Mouse (Mus musculus): ENCODE measurements at regions not wholly inside any gene's neighbourhood (a gene's known extent, or its start where the extent isn't known, plus 50 kb on each side); places are given as distances from the start of the nearest gene placed in this dataset.

DNA sequence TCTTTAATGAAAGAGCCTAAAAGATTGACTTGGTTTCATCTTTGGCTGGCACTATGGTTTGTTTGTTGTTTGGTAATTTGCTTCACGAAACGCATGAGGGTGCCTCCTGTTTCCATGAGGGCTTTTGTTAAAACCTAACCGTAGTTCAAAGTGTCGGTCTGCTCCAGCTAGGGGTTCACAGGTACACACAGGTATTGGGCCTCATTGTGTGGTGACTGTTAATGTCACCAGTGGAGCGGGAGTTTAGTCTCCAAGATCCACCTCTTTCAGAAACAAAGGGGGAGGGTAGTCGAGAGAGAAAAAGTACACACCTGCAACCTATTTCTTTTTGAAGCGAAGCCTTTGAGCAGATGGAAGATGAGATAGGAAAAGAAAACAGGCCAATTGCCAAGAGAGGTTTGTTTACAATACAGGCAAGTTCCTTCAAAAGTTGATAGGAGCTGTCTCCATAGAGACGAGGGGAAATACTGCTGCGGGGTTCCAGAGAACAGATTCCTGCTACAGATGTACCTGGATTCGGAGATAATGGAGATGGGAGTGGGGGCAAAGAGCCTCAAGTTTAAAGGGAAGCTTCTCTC is 273.9 kb downstream of the Ndfip2 start:
- no peak for ATAC-seq (replicated peaks; ENCODE audit: insufficient number of reproducible peaks, low FRiP score, low TSS enrichment, poor library complexity, severe bottlenecking)

DNA sequence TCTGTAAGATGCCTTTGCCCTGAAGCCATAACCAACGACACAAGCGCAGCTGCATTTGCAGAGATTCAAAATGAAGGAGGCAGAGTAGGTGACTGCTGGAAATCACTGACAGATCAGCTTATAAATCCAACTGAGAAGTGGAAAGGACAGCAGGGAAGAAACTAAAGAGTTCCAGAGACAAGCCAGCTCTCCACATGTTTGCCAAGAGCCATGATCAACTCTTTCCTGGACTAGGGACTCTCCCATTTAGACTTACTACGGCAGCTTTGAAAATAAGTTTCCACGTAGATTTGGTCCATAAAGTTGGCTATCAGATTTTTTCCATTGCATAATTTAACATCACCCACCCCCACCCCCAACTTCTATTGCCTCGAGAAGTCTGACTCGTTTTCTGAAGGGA is 269.7 kb downstream of the Ndfip2 start:
- ATAC-seq (replicated peaks; ENCODE audit: insufficient number of reproducible peaks, low FRiP score, low TSS enrichment, poor library complexity, severe bottlenecking), result no peak

DNA sequence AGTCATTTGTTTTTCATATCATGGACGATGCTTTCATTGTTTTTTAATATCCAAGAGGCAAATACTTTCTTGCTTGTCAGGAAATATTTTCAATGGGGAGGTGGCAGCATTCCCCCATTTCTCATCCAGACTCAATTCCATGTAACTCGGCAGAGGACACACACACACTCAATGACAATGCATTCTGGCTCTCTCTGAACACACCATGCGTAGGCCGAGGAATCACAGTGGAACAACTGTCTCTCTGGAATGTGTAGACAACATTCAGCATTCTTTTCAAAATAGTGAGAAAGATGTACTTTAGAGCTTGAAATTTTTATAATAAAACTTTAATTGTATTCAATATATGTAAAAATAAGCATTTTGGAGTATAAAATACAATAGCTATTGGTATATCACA is 265.5 kb downstream of the Ndfip2 start:
- ATAC-seq (replicated peaks; ENCODE audit: insufficient number of reproducible peaks, low FRiP score, low TSS enrichment, poor library complexity, severe bottlenecking), result no peak

DNA sequence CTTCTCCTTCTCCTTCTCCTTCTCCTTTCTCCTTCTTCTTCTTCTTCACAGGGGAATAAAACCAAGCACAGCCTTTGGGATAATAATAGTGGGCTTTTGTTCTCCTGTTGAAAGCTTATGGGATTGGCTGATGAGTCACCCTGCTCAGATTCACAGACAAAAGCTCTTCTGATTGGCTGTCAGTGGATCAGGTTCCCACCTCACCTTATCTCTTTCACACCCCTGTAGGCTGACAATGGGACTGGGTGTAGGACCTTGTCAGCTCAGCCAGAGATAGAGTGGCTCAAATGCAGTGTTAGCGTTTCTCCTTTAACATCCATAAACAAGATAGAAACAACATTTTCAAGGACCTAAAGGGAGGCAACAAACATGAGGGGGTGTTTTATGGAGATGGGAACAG is 263.9 kb downstream of the Ndfip2 start:
- no peak for ATAC-seq (replicated peaks; ENCODE audit: insufficient number of reproducible peaks, low FRiP score, low TSS enrichment, poor library complexity, severe bottlenecking)

DNA sequence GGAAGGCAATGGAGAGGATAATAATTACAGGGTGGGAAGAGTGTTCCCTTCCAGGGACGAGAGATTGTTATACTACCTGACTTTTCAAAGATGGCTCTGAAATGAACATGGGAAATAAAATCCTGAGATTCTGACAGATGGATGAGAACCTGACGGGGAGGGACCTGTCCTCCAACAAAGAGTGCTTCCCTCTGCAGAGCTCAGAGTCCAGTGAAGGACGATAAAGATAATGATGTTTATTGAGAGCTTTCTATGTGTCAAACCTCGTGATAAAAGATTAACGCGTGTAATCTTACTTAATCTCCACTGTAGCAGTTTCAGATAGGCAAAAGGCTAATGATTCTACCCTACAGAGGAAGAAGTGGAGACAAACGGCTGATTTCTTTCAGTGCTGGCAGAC is 260.3 kb downstream of the Ndfip2 start:
- ATAC-seq (replicated peaks; ENCODE audit: insufficient number of reproducible peaks, low FRiP score, low TSS enrichment, poor library complexity, severe bottlenecking), result no peak

DNA sequence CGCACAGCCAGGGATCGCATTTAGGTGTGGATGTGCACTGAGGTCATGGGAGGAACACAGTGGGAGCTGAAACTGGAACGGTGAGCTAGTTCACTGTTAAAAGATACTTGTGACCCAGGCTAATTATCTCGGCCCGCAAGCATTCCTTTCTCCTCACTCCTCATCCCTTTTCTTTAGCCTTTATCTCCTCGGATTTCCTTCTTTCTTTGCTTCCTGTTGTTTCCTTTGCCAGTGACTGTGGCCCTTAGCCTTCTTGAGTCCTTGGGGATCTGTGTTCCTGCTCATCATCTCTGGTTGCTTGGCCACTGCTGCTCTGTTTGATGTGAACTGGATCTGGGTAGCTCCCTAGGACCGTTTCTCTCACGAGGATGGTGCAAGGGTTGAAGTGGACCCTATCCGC is 256.0 kb downstream of the Ndfip2 start:
- ATAC-seq (replicated peaks; ENCODE audit: insufficient number of reproducible peaks, low FRiP score, low TSS enrichment, poor library complexity, severe bottlenecking), result no peak

GRCm38 (mm10) chr14:105512914-105513677 is 254.7 kb downstream of the Ndfip2 start:
- ATAC-seq (replicated peaks; ENCODE audit: insufficient number of reproducible peaks, low FRiP score, low TSS enrichment, poor library complexity, severe bottlenecking), result no peak

DNA sequence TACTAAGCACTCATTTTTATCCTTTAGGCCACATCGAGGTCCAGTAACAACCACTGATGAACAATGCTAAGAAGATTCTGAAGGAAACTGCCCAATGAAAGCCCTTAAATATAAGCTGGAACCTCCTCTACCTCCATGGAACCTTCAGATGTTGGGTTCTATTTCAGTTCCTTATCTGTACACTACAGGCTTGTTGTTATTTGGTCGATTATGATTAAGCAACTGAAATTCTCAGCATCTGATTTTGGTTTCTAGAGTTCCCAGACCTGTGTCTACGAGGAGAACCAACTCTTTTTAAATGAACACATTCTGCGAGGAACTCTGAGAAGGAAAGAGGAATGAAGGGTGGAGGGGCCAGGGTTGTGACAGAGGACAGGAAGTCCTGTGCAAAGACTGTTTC is 253.5 kb downstream of the Ndfip2 start:
- no peak for ATAC-seq (replicated peaks; ENCODE audit: insufficient number of reproducible peaks, low FRiP score, low TSS enrichment, poor library complexity, severe bottlenecking)

DNA sequence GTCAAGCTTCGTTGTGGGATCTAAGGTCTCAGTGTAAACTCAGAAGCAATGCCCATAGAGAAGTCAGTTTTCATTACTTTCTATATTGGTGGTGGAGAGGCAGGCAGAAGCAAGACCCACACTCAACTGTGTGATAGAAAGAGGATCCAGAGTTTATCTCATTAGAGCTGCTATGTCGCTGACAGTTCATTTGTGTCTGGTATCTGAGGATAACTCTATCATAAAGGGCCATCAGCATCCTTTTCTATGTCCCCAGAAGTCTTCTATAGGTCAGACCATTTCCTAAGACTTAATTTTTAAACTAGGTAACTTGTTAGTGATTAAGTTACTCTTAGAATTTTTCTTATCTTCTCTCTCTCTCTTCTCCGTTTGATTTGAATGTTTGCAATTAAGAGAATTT is 252.8 kb downstream of the Ndfip2 start:
- no peak for ATAC-seq (replicated peaks; ENCODE audit: insufficient number of reproducible peaks, low FRiP score, low TSS enrichment, poor library complexity, severe bottlenecking)

DNA sequence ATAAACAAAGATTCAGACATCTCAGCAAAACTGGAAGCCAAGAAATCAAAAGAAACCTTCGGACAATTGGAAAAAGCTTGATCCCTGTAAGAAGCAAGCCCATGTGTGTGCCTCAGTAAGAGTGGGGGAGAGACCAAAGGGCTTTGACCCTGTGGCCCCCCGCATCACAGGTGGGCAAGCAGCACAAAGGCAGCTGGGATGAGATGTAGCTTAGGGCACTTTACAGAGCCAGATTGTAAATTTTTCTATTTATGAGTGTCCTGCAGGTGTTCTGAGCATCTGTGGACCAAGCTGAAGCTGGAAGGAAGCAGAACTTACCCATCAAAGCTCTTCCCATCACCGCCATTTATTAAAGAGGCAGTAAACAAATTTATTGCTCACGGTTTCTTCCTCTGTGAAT is 246.9 kb downstream of the Ndfip2 start:
- ATAC-seq (replicated peaks; ENCODE audit: insufficient number of reproducible peaks, low FRiP score, low TSS enrichment, poor library complexity, severe bottlenecking), result no peak

GRCm38 (mm10) chr14:105504376-105504775 is 246.0 kb downstream of the Ndfip2 start:
- ATAC-seq (replicated peaks; ENCODE audit: insufficient number of reproducible peaks, low FRiP score, low TSS enrichment, poor library complexity, severe bottlenecking), result no peak

DNA sequence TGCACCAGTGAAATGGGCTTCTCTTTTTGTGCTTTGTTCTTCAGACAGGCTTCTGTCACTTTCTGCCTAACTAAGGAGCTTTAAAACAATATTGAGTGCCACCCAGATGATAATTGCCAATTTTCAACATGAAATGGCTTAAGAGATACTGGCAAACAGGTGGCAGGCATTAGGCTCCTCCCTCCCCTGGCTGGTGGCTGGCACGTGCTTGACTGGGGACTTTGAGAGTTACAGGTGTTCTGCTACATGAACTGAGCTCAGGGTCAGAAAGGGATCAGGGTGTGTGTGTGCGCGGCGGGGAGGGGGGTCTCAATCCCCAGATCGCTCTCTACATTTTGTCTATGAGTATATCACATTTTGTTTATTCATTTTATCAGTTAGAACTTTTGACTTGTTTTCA is 245.4 kb downstream of the Ndfip2 start:
- no peak for ATAC-seq (replicated peaks; ENCODE audit: insufficient number of reproducible peaks, low FRiP score, low TSS enrichment, poor library complexity, severe bottlenecking)

DNA sequence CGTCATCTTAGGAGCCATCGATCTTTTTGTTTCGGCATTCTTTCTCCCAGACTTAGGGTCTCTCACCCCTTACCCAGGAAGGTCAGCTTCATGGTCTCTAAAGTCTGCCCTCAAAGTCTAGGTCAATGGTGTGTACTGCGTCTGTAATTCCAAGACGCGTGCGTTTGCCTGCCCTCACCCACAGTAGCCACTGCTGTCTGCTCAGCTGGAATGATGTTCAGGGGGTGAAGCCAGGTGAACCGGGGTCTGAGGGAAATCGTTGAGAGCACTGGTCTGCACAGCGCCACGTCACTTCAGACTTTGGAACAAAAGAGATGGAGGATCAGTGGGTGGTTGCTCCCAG is 244.2 kb downstream of the Ndfip2 start:
- ATAC-seq (replicated peaks; ENCODE audit: insufficient number of reproducible peaks, low FRiP score, low TSS enrichment, poor library complexity, severe bottlenecking), result no peak

DNA sequence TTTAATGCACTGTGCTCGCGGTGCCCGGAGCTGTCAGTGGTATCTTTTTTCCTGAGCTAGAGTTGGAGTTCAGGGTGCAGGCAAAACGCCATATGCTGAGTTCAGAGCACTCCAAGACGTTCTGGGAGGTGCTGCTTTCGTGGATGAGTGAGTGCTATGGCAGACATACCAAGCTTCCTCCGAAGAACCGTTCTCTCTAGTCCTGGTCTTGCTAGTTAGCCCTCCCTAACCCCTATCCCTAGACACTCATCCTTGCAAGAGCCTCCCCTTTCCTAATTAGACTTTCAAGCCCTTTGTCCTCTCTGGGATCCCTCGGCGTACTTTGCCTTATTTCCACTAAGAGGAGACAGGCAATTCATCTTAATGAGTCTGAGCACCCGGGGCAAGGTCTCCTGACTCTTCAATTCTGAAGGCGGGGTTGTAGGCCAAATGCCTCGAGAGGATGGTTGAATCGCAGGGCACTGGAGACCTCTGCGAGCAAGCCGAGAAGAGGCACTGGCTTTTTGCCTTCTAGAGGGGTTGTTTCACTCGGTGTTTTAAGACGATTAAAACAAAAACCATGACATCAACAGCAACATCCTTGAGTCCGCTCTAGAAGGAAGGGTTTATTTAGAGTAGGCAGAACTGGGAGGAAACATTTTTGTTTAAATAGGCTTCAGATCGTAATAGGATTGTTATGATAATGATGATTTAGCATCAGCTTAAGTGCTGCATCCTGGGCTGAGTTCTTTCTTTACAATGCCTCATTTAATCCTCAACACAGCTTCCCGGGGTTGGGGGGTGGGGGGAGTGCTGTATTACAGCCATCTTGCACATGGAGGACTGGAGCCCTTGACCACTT is 243.6 kb downstream of the Ndfip2 start:
- no peak for ATAC-seq (replicated peaks; ENCODE audit: insufficient number of reproducible peaks, low FRiP score, low TSS enrichment, poor library complexity, severe bottlenecking)

DNA sequence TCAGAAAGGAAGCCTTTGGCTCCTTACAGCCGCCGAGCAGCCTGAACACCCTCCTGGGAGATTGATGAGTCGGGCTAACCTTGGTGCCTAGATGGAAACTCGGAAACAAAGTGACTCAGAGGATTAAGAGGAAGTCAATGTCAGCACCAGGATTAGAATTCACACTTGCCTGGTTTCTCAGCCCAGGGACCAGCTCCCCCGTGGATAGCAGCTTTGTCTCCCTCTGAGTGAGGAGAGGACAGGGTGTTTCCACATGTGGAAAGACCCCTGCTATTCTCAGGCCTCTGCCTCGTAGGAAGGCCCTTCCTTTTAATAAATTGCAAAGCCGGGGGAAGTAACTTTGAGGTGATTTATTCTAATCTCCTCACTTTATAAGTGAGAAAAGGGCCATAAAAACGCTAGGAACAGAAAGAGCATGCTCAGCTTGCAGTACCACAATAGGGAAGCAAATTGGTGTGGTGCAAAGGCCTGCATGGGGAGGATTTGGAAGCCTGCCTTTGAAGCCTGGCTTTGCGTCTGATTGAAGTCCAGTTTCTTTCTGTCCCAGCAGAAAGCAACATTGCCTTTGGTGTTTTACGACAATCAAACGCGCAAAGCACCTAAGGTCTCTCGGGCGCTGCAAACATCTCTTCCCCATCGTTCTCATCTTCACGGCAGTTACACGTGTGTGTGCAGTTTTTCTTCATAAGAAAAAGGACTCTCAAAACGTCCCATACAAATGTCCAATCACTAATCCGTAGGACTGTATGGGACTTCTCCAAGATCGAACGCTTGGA is 242.8 kb downstream of the Ndfip2 start:
- no peak for ATAC-seq (replicated peaks; ENCODE audit: insufficient number of reproducible peaks, low FRiP score, low TSS enrichment, poor library complexity, severe bottlenecking)

DNA sequence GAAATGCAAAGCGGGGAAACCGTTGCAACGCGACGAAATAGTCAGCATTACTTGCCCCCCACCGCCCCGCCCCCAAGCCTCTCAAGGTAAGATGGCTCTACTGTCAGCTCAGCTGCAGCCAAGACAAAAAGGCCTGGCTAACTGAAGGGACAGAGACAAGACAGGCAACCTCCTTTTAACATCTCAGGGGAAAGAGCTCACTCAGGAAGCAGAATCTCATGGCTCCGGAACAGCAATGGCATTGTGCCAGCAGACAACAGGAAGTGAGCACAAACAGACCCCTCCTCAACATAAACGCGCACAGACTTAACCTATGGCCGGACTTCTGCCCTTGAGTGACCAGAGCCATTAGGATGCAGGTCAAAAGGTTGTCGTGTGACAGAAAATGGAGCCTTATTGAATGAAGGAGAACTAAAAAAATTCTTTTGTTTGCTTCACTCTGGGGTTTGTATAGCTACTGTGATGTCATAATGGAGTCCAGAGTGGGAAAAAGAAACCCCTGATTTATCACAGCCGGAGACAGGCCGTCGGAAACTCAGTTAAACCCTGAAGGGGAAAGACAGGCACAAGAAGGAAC is 241.0 kb downstream of the Ndfip2 start:
- ATAC-seq (replicated peaks; ENCODE audit: insufficient number of reproducible peaks, low FRiP score, low TSS enrichment, poor library complexity, severe bottlenecking), result no peak

DNA sequence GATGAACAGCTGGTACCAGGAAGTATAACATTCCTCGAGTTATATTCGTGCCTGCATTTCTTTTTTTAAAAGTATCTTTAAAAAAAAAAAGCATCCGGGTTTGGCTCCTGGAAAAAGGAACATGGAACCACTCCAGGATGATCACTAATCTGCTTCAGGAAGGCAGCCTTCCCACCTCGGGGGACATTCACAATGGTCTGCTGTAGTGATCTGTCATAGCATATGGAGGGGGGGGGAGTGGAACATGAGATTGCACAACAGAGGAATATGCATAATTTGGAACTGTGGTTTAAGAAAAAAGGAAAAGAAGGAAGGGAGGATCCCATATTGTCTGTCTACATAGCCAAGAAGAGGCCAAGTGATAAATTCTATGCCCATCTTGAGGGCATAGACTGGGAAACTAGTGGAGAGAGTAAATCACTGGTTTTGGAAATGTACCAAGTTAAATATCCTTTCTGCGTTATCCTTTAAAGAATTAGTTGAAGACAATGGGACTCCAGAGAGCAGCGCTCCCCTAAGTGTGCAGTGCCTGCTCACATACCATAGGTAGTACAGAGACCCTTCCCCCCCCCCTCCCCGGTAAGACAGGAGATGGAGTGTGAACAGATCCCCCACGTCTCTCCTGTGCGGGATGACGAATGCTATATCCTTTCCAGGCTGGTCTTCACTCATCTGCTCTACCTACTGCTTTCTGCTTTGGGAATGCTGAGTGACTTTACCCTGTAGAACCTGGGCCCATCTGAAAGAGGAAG is 240.0 kb downstream of the Ndfip2 start:
- ATAC-seq (replicated peaks; ENCODE audit: insufficient number of reproducible peaks, low FRiP score, low TSS enrichment, poor library complexity, severe bottlenecking), result no peak

DNA sequence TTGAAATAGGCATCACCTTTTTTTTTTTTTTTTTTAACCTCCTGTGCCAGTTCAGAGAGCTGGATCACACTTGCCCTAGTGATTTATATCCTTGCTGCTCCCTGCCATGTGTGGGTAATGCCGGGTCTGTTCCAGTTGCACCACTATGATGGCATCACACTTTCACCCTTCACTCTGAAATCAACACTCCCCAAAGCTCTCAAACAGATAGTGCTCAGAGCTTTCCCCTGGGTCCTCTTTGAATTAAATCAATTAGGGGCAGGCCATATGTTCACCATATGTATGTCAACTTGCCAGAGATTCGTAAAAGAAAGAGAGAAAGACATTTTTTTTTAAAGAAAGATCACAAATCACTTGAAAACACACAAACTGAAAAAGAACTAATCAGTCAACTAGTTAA is 236.8 kb downstream of the Ndfip2 start:
- ATAC-seq (replicated peaks; ENCODE audit: insufficient number of reproducible peaks, low FRiP score, low TSS enrichment, poor library complexity, severe bottlenecking), result no peak
